Mouse (Mus musculus) urinary bladder, adult 2 months (tissue): ENCODE data around the gene Gif. TPM values are rescaled to one million over a fixed set of nuclear protein-coding genes. Genes with fewer than 3 reads are reported as not detected.

Experiments used
- DNase-seq: peaks from one replicate; pipeline ENCODE4 v3.0.0; 2022; ENCODE audit warnings: low spot score
- polyA plus RNA-seq: library from polyadenylated mRNA; depleted of rRNA; stranded (reverse); fragments of >200 nt; gene quantifications from 2 replicates; pipeline ENCODE4 v1.2.3, GENCODE M21; 2012; rRNA removed

Gif gene
- not detected in 2 replicates for polyA plus RNA-seq

GRCm38 (mm10) chr19:11747298-11747697, at the start of gene Gif:
TSS of gene Gif (plus strand) at chr19:11747554.
- no peak for DNase-seq

DNA sequence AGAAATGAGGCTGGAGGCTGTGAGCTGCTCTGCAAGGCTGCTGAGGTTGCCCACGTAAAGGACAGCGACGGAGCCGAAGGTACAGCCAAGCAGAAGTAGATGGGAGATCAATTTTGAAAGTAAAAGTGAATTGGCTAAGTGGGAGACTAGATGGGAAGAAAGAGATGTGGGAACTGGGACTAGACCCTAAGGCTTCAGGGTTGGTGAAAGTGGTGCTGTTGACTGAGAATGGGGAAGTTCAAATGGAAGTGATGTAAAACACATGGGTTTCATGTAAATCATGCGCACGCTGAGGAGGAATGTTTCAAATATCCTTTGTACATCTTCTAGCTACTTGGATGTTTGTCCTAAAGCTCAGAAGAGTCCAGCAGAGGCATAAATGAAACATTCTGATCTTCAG, 49.0 kb upstream of the Gif start:
- DNase-seq: no peak

GRCm38 (mm10) chr19:11712451-11712850, 34.9 kb upstream of the Gif start:
- DNase-seq: no peak

DNA sequence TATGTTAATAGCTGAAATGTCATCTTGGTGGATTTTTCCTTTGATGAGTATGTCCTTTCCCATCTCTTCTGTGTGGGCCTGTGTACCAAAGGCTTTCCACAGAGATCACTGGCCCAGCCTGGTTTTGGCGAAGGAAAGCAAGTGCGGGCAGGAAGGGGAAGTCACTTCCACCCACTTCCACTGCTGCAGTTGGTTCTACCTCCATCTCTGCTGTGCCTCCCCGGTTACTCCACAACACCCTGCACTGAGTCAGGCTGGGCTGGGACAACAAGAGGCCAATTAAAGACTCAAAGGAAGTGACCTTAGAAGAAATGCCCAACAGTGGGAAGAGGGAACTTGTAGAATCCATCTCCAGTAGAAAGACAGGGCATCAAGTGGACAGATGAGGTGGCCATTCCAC, 27.3 kb upstream of the Gif start:
- no peak for DNase-seq

DNA sequence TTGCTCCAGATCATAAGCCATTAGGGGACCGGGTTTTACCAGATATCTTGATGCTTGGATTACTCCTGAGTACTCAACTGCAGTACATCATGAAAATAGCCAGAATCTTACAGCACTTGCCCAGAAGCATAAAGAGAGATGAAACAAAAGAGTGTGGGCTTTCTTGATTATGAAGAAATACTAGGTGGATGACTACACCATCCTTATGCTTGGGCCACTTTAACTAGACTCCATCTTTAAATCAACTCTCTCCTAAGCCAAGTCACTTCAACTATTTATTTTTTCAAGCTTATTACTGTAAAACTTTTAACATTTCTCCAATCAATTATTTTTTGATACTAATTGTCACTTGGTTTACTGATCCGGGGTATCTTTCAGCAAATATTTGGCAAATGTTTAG, 23.5 kb upstream of the Gif start:
- DNase-seq: no peak

DNA sequence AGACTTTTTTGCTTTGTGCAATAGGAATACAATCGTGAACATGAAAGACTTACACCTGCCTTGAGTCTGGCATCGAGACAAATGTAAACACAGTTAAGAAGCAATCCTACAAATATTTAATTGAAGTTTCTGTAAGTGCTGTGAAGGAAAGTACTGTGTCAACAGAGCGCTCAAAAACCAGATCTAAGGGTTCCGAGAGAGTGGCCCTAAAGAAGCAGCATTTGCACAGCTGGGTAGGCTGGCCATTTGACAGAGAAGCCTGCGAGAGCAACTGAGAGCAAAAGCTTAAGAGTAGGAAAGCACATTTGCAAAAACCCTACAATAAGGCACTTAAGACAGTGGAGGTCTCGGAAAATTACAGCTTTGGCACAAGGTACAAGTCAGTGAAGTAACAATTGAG, 23.1 kb upstream of the Gif start:
- no peak for DNase-seq

DNA sequence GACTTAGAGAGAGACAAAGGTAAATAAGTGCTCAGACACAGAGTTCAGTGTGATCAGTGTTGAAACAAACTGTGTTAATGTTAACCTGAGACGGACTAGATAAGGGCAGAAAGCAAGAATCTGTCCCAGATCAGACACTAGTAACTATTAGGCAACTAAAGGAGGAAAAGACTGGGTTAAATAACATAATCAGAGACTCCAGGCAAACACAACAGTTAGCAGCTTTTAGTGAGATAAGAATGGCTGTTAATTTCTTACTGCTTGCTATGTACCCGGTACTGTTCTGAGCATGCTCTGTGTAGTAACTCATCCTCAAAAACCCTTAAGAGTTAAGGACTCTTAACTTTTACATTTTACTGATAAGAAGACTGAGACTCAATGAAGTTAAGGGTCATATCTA, 21.4 kb upstream of the Gif start:
- no peak for DNase-seq

DNA sequence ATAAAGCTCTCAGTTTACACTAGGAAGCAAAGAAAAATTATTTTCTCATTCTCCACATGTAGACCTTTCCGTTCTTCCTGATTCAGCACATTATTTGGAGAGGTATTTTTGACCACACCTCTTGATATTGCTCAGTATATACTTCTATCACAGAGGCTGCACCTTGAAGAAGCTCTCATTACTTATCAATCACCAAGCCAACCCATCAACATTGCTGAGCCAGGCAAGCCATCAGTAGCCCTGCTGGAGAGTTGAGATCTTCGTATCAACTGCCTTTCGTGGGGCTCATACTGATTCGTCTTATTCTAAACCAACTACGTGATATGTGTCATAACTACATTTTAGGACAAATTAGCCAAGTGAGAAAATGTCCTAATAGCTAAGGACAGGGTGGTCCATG, 20.1 kb upstream of the Gif start:
- no peak for DNase-seq

- DNase-seq: no peak
Observed at GRCm38 (mm10) chr19:11730278-11730677, 17.1 kb upstream of the Gif start.

GRCm38 (mm10) chr19:11736455-11736854, 10.9 kb upstream of the Gif start:
- no peak for DNase-seq

GRCm38 (mm10) chr19:11745680-11746079, 1.7 kb upstream of the Gif start:
- DNase-seq: no peak

DNA sequence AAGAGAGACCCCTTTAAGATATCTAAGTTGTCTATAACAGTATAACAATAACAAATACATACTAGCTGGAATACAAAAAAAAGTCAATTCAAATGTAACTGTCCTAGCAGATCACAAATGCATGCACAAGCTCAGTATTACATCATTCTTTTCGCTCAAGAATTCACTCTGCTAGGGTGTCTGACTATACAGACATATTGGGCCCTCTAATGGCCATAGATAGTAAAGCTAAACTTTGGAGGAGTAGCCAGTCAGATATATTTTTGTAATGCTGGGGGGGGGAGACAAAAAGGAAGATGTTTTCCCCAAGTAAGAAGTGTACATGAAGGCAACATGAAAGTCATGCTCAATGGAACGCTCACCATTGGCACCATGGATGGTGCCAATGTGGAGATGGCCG, 17.7 kb downstream of the Gif start:
- DNase-seq: no peak

GRCm38 (mm10) chr19:11766413-11766812, 19.1 kb downstream of the Gif start:
- no peak for DNase-seq

- DNase-seq: no peak
Observed at GRCm38 (mm10) chr19:11768163-11768562, 20.8 kb downstream of the Gif start.

DNA sequence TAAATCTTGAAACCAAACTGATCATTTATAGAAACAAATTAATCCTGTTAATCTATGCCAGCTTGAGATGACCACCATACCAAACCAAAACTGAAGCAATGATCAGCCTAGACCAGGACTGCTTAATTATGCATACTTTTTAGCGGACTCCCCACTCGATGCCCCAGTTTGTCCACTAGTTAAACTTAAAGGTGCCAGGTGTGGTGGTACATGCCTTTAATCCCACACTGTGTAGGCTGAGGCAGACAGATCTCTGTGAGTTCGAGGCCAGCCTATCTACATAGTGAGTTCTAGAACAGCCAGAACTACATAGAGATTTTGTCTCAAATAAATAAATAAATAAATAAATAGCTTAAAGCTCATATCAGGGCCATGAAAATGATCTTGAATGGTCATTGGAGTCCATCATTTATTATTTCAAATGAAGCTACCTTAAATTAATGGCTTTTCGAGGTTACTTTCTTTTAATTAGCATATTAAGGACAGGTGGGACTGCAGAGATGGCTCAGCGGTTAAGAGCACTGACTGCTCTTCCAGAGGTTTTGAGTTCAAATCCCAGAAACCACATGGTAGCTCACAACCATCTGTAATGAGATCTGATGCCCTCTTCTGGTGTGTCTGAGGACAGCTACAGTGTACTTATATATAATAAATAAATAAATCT, 22.0 kb downstream of the Gif start:
- DNase-seq: no peak

DNA sequence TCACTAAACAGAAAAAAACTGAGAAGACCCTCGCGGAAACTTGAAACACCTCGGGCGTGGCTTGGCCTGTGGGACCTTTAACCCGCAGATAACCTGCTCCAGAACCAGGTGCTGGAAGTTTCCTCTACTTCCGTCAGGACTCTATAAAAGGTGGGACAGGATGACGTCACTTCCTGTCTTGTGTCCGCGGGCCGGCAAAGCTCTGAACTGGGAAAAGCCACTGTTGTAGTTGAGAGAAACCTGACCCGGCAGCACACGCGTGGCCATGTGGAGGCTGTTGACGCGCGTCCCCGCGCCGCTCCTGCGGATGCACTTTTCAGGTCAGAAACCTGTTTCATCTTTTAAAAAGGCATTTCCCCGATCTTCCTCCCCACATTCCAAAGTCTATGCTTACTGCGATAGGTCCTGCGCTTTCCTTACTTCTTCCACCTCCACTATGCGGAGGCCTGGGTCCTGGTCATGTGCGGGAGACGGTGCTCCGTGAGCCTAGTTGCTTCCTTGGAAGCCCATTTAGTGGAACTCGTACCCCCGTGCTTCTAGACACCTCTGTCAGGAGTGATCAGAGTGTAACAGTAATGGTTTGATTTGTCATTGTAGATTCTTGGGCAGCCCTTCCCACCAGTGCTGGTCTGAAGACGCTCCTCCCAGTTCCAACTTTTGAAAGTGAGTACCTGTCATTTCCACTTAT, 23.0 kb downstream of the Gif start, which contains the start of gene Mrpl16:
TSS of gene Mrpl16 (plus strand) at position 187 of the 688 bp plus-strand sequence.
- peak; percentile 59 for DNase-seq

- no peak for DNase-seq
Observed at GRCm38 (mm10) chr19:11777191-11777865, 30.0 kb downstream of the Gif start.

DNA sequence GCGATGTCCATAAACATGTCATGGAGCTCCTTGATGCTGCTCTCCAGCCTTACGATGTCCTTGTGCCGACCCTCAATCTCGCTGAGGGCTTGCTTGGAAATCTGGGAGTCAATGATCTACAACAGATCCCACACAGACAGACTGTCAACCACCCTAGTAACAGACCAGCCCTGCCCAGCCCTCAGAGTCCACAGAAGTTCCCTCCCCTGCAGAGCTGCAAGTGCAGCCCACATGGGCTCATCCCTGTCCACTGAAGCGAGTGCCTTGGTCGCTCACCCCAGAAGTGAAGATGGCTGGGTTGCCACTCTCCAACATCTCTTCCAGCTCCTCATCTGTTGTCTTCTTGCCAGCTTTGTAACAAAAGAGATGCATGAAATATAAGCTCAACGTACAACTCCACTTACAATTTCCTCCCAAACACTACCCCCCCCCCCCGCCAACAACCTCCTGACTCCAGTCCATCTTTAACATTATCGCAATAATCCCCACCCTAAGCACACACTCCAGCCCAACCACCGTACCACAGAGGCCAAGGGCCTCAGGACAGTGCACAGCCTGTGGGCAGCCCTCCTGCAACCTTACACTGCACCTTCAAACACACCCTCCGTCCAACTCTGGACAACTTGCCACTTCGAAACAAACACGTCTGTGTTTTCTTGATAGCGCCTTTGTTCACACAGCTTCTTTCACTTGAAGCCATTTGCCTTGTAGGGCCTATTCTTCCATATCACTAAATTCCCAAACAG, 38.2 kb downstream of the Gif start:
- DNase-seq: no peak

GRCm38 (mm10) chr19:11787826-11788225, 40.5 kb downstream of the Gif start:
- DNase-seq: no peak

DNA sequence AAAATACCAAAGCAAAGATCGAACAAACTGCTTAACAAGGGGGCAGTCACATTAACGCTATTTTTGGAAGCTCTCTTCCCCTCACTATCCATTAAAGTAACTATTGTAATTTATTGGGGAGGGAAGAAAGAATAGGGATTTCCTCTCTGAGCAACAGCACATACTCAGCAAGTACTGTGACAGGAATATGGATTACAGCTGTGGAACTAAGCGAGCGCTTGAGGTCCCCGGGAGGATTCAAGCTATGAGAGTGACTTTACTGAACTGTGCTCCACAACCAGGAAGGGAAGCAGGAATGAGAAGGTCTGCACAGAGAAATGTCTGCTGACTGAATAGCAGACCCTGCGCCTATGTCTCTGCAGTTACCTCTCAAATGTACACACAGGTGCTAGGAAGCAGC, 41.5 kb downstream of the Gif start:
- no peak for DNase-seq

DNA sequence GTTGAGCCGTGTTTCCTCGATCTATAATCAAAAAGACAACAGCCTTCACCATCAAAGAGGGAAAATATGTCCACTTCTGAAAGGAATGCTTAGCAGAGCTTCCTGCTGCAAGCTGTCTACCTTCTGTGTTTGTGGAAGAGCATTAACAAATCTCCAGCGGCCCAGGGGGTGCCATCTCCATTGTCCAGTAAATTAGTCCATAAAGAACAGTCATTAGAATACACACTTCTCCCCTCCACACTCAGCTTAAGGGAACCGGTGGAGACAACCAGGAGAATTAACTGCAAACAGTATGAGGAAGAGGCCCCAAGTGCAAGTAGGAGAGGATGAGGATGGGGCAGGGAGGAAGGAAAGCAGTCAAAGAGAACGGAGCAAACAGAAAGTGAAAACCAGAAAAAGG, 44.5 kb downstream of the Gif start:
- DNase-seq: no peak

DNA sequence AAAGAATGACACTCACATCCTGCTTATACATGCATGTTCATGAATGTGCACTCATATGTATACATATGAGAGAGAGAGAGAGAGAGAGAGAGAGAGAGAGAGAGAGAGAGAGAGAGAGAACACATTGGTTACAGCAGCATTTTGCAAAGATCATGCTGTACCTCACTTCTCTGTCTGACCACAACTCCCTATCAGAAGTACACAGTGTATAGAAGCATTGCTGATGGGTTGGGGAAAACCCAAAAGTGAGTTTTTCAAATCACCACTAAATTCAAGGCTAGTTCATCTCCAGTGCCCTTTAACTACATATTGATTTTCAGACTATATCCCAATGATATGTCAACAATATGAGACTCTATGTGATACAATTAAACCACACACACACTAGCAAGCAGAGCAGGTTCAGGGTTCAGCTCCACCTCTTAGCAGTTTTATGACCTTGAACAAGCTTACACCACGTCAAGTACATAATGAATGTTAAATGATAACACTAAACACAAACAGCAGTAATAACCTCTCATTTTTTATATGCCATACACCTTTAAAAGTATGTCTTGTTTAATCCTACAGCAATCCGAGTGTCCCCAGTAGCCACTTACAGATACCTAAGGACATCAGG, 46.5 kb downstream of the Gif start:
- DNase-seq: no peak
